Mouse (Mus musculus): ENCODE results near the gene Fam240b. TPM values are rescaled to one million over a fixed set of nuclear protein-coding genes. Genes with fewer than 3 reads are reported as not detected.

The Fam240b gene
- polyA plus RNA-seq, 1 experiment: not detected

DNA sequence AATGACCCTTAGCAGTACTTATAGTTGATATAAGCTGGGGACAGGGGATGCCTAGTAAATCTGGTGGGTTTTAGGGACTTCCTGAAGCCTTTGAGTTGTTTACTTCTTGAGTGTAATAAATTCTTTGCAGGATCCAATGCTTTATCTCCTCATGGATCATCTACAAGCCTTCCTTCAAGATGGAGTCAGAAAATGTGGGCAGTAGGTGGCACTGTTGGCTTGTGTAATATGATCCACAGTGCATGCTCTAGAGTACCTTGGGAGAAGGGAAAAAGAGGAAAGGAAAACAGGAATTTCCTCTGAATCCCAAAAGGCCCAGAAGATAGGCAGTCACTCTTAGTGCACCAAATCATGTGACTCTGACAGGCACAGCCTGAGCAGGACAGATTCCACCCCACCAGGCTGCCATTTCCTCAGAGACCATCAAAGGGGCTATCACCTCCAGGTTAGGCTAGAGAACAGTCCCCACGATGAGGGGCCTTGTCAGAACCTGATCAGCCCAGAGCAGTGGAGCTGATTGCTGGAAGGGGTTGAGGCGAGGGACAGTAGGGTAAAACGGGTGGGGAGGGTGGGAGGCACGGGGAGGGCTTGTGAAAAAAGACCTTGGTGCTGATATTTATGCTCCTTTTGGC lies 54.2 kb downstream of the Fam240b start:
- no peak overlapping the region for H3K4me3 ChIP-seq (replicated peaks)
- no peaks in the 10 kb centered on the region for H3K36me3 ChIP-seq (replicated peaks; ENCODE audit: low read length)
- TF ChIP-seq GATA1 (IDR thresholded peaks at IDR 0.05; ENCODE audit: borderline replicate concordance, low read length) (no peak), FLI1 (IDR thresholded peaks at IDR 0.05; ENCODE audit: low read length) (no peak)
- no peaks in the 10 kb centered on the region for H3K9me3 ChIP-seq
- H3K27me3 ChIP-seq (replicated peaks): no peaks in the 10 kb centered on the region
- peaks cover 37% of the 10 kb centered on the region for H3K4me1 ChIP-seq

DNA sequence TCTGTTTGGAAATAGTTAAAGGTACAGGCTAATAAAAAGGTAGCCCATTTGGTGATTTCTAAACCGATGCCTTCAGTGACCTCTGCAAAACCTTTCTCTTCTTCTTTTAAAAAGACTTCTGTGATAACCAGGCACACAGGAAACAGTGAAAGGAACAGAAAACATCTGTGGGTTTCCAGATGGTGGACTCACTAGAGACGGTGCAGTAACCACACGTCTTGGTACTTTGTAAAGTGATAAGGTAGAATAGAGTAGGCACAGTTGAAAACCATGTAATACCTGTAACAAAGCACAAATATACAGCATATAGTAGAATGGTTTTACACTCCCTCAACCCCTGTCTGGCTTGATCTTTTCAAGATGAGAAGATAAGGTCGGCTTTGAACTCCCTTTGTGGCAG lies 57.0 kb downstream of the Fam240b start:
- Histone ChIP-seq H3K27me3 (replicated peaks) (no peaks in the 10 kb centered on the region), H3K4me3 (replicated peaks) (no peak overlapping the region), H3K36me3 (replicated peaks; ENCODE audit: low read length) (no peaks in the 10 kb centered on the region), H3K4me1 (peaks cover 35% of the 10 kb centered on the region), H3K9me3 (no peaks in the 10 kb centered on the region)
- TF ChIP-seq FLI1 (IDR thresholded peaks at IDR 0.05; ENCODE audit: low read length) (no peak), GATA1 (IDR thresholded peaks at IDR 0.05; ENCODE audit: borderline replicate concordance, low read length) (no peak)

DNA sequence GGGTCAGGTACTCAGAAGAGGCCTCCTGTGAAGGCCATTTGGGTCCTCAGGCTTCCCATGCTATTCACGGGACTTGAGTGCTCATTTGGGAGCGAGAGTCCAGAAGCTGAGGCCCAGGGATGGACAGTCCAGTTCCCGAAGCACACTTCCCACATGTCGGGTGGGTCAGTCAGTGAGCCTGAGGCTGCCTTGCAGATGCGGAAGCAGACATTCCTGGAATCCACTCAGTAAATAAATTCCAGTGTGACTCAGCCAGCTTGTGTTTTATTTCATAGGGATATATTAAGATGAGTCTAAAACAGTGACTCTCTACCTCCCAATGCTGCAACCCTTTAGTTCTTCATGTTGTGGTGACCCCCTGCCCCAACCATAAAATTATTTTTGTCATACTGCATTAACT lies 58.1 kb downstream of the Fam240b start:
- Histone ChIP-seq H3K27me3 (replicated peaks) (no peaks in the 10 kb centered on the region), H3K36me3 (replicated peaks; ENCODE audit: low read length) (no peaks in the 10 kb centered on the region), H3K9me3 (no peaks in the 10 kb centered on the region), H3K4me1 (peaks cover 29% of the 10 kb centered on the region), H3K4me3 (replicated peaks) (no peak overlapping the region)
- TF ChIP-seq GATA1 (IDR thresholded peaks at IDR 0.05; ENCODE audit: borderline replicate concordance, low read length) (no peak), FLI1 (IDR thresholded peaks at IDR 0.05; ENCODE audit: low read length) (no peak)

DNA sequence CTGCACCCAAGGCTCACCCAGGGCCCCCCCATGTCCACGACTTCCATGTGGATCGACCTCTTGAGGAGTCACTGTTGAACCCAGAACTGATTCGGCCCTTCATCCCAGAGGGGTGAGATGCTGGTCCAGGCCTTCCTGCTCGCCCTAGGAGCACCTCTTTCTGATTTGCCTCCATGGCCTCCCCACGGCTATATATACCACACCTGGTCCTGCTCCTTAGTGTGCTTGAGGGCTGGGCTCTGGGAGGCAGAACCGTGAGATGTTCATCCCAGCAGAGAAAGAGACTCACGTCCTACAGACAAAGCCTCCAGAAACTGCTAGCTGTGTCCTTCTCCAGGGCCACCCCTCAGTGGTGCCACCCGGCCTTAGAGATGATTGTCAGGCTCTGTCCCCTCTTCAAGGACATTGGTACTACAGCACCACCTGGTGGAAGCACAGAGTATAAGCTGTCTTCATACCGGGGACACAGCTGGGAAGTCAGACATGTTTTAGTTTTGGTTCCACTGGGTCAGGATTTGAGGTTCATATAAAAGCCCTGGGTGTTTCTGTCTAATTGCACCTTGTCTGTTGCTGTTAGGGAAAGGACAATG lies 58.6 kb downstream of the Fam240b start:
- Histone ChIP-seq H3K9me3 (no peaks in the 10 kb centered on the region), H3K27me3 (replicated peaks) (no peaks in the 10 kb centered on the region), H3K4me1 (peaks cover 29% of the 10 kb centered on the region), H3K36me3 (replicated peaks; ENCODE audit: low read length) (no peaks in the 10 kb centered on the region), H3K4me3 (replicated peaks) (no peak overlapping the region)
- no peak for TF ChIP-seq FLI1 (IDR thresholded peaks at IDR 0.05; ENCODE audit: low read length)
- TF ChIP-seq GATA1 (IDR thresholded peaks at IDR 0.05; ENCODE audit: borderline replicate concordance, low read length): no peak

DNA sequence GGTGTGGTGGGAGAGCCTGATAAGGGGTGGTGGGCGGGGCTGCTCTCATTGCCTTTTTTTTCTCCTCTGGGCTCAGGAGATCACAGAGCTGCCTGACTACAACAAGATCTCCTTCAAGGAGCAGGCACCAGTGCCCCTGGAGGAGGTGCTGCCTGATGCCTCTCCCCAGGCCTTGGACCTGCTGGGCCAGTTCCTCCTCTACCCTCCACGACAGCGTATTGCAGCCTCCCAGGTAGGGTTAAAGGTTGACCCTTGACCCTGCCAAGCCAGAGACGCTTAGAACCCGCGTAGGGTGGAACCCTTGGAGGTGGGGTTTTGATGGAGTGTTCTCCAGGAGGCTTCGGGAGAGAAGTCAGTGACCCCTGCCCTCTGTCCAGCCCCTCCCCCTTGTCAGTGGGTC lies 59.8 kb downstream of the Fam240b start:
- Histone ChIP-seq H3K4me1 (peaks cover 32% of the 10 kb centered on the region), H3K4me3 (replicated peaks) (no peak overlapping the region), H3K36me3 (replicated peaks; ENCODE audit: low read length) (no peaks in the 10 kb centered on the region), H3K27me3 (replicated peaks) (peaks cover 2% of the 10 kb centered on the region), H3K9me3 (no peaks in the 10 kb centered on the region)
- TF ChIP-seq FLI1 (IDR thresholded peaks at IDR 0.05; ENCODE audit: low read length): no peak
- no peak for TF ChIP-seq GATA1 (IDR thresholded peaks at IDR 0.05; ENCODE audit: borderline replicate concordance, low read length)

DNA sequence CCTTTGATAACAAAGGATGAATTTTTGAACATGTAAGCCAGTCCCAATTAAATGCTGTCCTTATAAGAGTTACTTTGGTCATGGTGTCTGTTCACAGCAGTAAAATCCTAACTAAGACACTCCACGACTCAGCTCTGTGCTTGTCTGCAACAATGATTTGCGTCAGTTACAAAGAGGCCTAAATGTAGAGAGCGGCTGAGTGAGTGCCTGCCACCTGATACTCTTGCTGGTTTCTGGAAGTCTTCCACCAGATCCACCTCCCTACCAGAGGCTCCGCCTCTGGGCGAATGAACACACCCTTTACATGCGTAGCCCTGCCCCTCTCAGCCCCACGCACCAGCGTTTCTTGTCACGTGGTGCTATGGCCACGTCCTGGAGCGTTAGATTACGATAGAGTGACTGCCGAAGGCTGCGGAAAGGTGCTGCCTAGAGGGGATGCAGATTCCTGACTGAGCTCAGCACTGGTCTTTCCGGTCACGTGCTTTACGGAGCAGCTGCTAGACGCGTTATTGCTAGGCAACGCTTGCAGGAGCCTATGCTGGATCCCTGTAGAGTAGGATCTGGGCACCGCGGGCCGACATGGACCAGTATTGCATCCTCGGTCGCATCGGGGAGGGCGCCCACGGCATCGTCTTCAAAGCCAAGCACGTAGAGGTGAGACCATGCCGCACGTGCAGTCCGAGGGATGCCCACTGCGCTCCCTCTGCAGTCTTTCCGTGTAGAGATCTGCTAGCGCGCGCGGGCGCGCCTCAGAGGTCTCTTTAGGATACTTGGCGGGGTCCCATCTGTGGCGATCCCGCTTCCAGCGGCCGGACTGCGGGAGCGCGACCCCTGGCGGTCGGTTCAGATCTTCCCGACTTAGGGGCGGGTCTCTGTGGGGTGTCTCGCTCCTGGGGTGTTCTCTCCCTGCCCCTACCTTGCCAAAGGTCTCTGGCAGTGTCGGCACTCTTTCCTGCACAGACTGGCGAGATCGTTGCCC lies 65.3 kb downstream of the Fam240b start, which contains the start of gene Cdk20:
TSS of gene Cdk20 (plus strand) at position 298 of the 979 bp plus-strand sequence.
- TF ChIP-seq GATA1 (IDR thresholded peaks at IDR 0.05; ENCODE audit: borderline replicate concordance, low read length) (no peak), FLI1 (IDR thresholded peaks at IDR 0.05; ENCODE audit: low read length) (no peak)
- H3K4me3 ChIP-seq (replicated peaks): peak within 1 kb of the TSS; percentile 92
- H3K9me3 ChIP-seq: no peaks in the 10 kb centered on the region
- peaks cover 6% of the 10 kb centered on the region for H3K27me3 ChIP-seq (replicated peaks)
- H3K36me3 ChIP-seq (replicated peaks; ENCODE audit: low read length): no peaks in the 10 kb centered on the region
- H3K4me1 ChIP-seq: peaks cover 13% of the 10 kb centered on the region

Other genes starting within 250 kb of the Fam240b start
- 0.13 TPM in 1 of 2 replicates, not detected in the other for gene Cdc14b, start 222.5 kb downstream of the Fam240b start, polyA plus RNA-seq (2012; ENCODE audit: insufficient read depth, low replicate concordance)
- gene Aaed1, start 185.1 kb downstream of the Fam240b start, polyA plus RNA-seq (2012; ENCODE audit: insufficient read depth, low replicate concordance): 0.85 and 1.3 TPM in 2 replicates
- gene Ctsl, start 126.9 kb downstream of the Fam240b start, polyA plus RNA-seq (2012; ENCODE audit: insufficient read depth, low replicate concordance): 15.0 TPM in 1 of 2 replicates, not detected in the other
- 3.2 and 9.6 TPM in 2 replicates for gene Cdk20, start 65.5 kb downstream of the Fam240b start, polyA plus RNA-seq (2012; ENCODE audit: insufficient read depth, low replicate concordance)

Data from megakaryocyte, embryonic 14.5 days (primary cell).